Mouse (Mus musculus) macrophage (primary cell): ENCODE data around the gene Ccdc87. TPM values are rescaled to one million over a fixed set of nuclear protein-coding genes. Genes with fewer than 3 reads are reported as not detected.

Experiments
- H3K27ac ChIP-seq: fragments of 350-480 bp; formaldehyde crosslinking; 2 replicates; pipeline ENCODE4 v1.9.0; 2021
- H3K36me3 ChIP-seq: fragments of 350-480 bp; formaldehyde crosslinking; 2 replicates; pipeline ENCODE4 v1.9.0; 2021; ENCODE audit errors: inconsistent target
- H3K4me3 ChIP-seq: fragments of 350-480 bp; formaldehyde crosslinking; 2 replicates; pipeline ENCODE4 v1.9.0; 2021; ENCODE audit errors: inconsistent target
- H3K79me2 ChIP-seq: fragments of 350-480 bp; formaldehyde crosslinking; 2 replicates; pipeline ENCODE4 v1.9.0; 2021; ENCODE audit errors: inconsistent target
- WGBS: methylation state at CpG from one replicate; pipeline ENCODE4 v1.1.7; 2026; ENCODE audit warnings: inconsistent platforms; ENCODE audit not compliant: missing documents; 5-methylcytosine and 5-hydroxymethylcytosine counted together
- polyA plus RNA-seq: library from polyadenylated mRNA; stranded (reverse); fragments of 250-400 nt; gene quantifications from 3 replicates; pipeline ENCODE4 v1.2.4, GENCODE M21; 2018; ENCODE audit warnings: inconsistent platforms

The Ccdc87 gene
- polyA plus RNA-seq, 1 experiment from 2014 or later, result 0.10 TPM

- H3K4me3 ChIP-seq, result no peak overlapping the region
- H3K27ac ChIP-seq, result no peak overlapping the region
- H3K79me2 ChIP-seq, result no peaks in the 10 kb centered on the region
- 69% methylated on average over 3 of the region's 3 CpGs for WGBS
- no peaks in the 10 kb centered on the region for H3K36me3 ChIP-seq
Measured at GRCm38 (mm10) chr19:4891798-4892197, 52.6 kb downstream of the Ccdc87 start.

Other genes with a start within 250 kb of the Ccdc87 start
- gene Lrfn4, start 223.7 kb upstream of the Ccdc87 start, polyA plus RNA-seq, result 0.61 to 2.0 TPM (median 1.0 TPM) in 3 replicates
- 11.3 to 29.4 TPM (median 20.2 TPM) in 3 replicates for gene Rce1, start 213.7 kb upstream of the Ccdc87 start, polyA plus RNA-seq
- not detected in 3 replicates for gene Gm960, start 140.7 kb upstream of the Ccdc87 start, polyA plus RNA-seq
- 0.05 to 0.11 TPM (median 0.10 TPM) in 3 replicates for gene Sptbn2, start 128.2 kb upstream of the Ccdc87 start, polyA plus RNA-seq
- 5.4 to 7.3 TPM (median 5.9 TPM) in 3 replicates for gene Rbm4b, start 82.9 kb upstream of the Ccdc87 start, polyA plus RNA-seq
- gene Rbm4, start 45.5 kb upstream of the Ccdc87 start, polyA plus RNA-seq, result 12.7 to 21.9 TPM (median 16.4 TPM) in 3 replicates
- gene Gm21992, start 27.8 kb upstream of the Ccdc87 start, polyA plus RNA-seq, result 1.3 to 5.1 TPM (median 3.4 TPM) in 3 replicates
- 10.2 to 18.9 TPM (median 15.8 TPM) in 3 replicates for gene Rbm14, start 27.7 kb upstream of the Ccdc87 start, polyA plus RNA-seq
- 17.8 to 37.0 TPM (median 27.6 TPM) in 3 replicates for gene Ccs, start within 50 bp of the Ccdc87 start, polyA plus RNA-seq
- gene Ctsf, start 15.8 kb downstream of the Ccdc87 start, polyA plus RNA-seq, result 5.4 to 22.4 TPM (median 9.6 TPM) in 3 replicates
- not detected in 3 replicates for gene Actn3, start 38.5 kb downstream of the Ccdc87 start, polyA plus RNA-seq
- gene Zdhhc24, start 39.3 kb downstream of the Ccdc87 start, polyA plus RNA-seq, result 13.7 to 17.2 TPM (median 17.1 TPM) in 3 replicates
- gene Bbs1, start 67.3 kb downstream of the Ccdc87 start, polyA plus RNA-seq, result 0.58 to 1.1 TPM (median 1.0 TPM) in 3 replicates
- 28.6 to 57.3 TPM (median 47.9 TPM) in 3 replicates for gene Dpp3, start 88.9 kb downstream of the Ccdc87 start, polyA plus RNA-seq
- 0.82 to 2.1 TPM (median 1.7 TPM) in 3 replicates for gene Peli3, start 103.8 kb downstream of the Ccdc87 start, polyA plus RNA-seq
- gene Mrpl11, start 122.8 kb downstream of the Ccdc87 start, polyA plus RNA-seq, result 30.6 to 71.3 TPM (median 40.0 TPM) in 3 replicates
- 0.11 to 0.41 TPM (median 0.32 TPM) in 3 replicates for gene Npas4, start 150.9 kb downstream of the Ccdc87 start, polyA plus RNA-seq
- 0.75 to 2.2 TPM (median 0.76 TPM) in 3 replicates for gene Slc29a2, start 184.5 kb downstream of the Ccdc87 start, polyA plus RNA-seq
- 12.6 to 23.0 TPM (median 17.7 TPM) in 3 replicates for gene B4gat1, start 199.5 kb downstream of the Ccdc87 start, polyA plus RNA-seq
- 0.76 to 2.0 TPM (median 0.80 TPM) in 3 replicates for gene AC124502.3, start 199.5 kb downstream of the Ccdc87 start, polyA plus RNA-seq
- 61.2 to 78.9 TPM (median 63.9 TPM) in 3 replicates for gene Brms1, start 202.0 kb downstream of the Ccdc87 start, polyA plus RNA-seq
- gene Rin1, start 211.1 kb downstream of the Ccdc87 start, polyA plus RNA-seq, result 0.08 to 0.37 TPM (median 0.11 TPM) in 3 replicates
- gene Cd248, start 228.7 kb downstream of the Ccdc87 start, polyA plus RNA-seq, result not detected in 3 replicates
- 0.04 to 0.26 TPM (median 0.06 TPM) in 3 replicates for gene Tmem151a, start 246.2 kb downstream of the Ccdc87 start, polyA plus RNA-seq
- gene Yif1a, start 249.2 kb downstream of the Ccdc87 start, polyA plus RNA-seq, result 32.3 to 57.6 TPM (median 51.7 TPM) in 3 replicates